Mouse (Mus musculus) mammary gland, adult 2 months (tissue): ENCODE data around the gene Zcchc24. TPM values are rescaled to one million over a fixed set of nuclear protein-coding genes. Genes with fewer than 3 reads are reported as not detected.

Experiments used
- polyA plus RNA-seq: library from polyadenylated mRNA; depleted of rRNA; stranded (reverse); fragments of >200 nt; gene quantifications from 2 replicates; pipeline ENCODE4 v1.2.3, GENCODE M21; 2012; ENCODE audit warnings: low replicate concordance; rRNA removed

Zcchc24 gene
- 68.4 and 88.3 TPM in 2 replicates for polyA plus RNA-seq

DNA sequence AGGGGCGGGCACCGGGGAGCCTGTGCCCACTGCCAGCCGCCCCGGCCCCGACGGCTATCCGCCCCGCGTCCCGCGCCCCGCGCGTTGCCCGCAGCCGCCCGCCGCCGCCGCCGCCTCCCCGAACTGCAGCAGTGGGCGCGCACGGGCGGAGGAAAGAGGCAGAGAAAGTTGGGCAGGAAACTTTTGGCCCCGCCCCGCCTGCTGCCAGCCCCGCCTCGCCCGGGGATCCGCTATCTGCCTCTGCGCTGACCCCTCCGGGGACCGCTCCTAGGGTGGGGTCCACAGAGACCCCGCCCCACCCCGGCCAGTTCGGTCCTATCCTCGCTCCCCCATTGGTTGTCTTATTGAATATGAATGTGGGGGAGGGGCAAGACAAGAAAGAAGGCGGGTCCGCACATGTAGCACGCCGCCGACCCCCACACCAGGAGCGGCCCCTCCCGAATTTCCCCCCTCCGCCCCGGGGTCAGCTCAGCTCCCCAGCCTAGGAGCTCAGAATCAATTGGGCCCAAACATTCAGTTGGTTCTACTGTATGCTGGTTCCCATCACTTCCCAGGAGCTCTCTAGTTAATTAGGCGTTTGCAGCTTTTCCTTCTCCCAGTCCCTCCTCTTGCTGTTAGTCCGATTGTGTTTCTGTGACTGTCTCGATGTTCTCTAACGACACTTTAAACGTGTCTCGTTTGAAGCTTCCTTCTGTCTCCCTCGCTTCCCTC, at the start of gene Zcchc24:
Gene Zcchc24, minus strand, starts transcription at position 125 of the 711 bp plus-strand sequence.

DNA sequence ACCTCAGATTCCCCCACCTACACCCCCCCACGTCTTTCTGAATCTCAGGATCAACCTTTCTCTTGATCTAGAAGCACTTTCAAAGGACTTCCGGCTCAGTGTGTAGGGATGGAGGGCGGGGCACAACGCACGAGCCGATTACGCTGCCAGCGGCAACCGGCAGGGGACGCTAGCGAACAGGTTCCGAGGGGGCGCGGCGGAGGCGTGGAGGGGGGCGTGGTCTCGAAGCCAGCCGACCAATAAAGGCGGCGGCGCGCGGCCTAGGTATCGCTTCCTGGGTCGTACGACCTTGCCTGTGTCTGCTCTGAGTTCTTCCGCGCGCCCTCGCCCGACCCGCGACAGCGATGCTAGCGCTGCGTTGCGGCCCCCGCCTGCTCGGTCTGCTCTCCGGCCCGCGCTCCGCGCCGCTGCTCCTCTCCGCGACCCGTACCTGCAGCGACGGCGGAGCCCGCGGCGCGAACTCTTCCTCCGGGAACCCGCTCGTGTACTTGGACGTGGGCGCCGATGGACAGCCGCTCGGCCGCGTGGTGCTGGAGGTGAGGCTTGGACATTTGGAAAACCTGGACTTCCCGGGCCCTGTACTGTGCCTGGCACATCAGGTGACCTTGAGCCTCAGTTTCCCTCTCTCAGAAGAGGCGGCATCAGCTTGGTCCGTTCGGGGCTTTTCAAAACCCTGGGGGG, 74.8 kb downstream of the Zcchc24 start, which contains the start of gene Ppif:
Gene Ppif, plus strand, starts transcription at position 267 of the 681 bp plus-strand sequence.

Other genes with a start within 250 kb of the Zcchc24 start
- gene Ppif, start 74.9 kb downstream of the Zcchc24 start, polyA plus RNA-seq: 66.3 and 76.9 TPM in 2 replicates
- 70.0 and 89.4 TPM in 2 replicates for gene Anxa11, start 73.1 kb upstream of the Zcchc24 start, polyA plus RNA-seq
- gene Plac9a, start 134.1 kb upstream of the Zcchc24 start, polyA plus RNA-seq: 3.0 and 4.8 TPM in 2 replicates
- 4.3 and 11.9 TPM in 2 replicates for gene Tmem254a, start 158.6 kb upstream of the Zcchc24 start, polyA plus RNA-seq
- not detected in 2 replicates for gene Cphx1, start 169.3 kb upstream of the Zcchc24 start, polyA plus RNA-seq
- 0.63 and 1.7 TPM in 2 replicates for gene Duxbl1, start 209.5 kb upstream of the Zcchc24 start, polyA plus RNA-seq